Mouse (Mus musculus): ENCODE measurements around the gene Uqcrc1.

Gene Uqcrc1

GRCm38 (mm10) chr9:108936418-108937364 lies at the start of gene Uqcrc1:
TSS of gene Uqcrc1 (plus strand) at chr9:108936633.
- DNase-seq: peak; percentile 94

- no peak for DNase-seq
These were observed 24.1 kb upstream of the Uqcrc1 start for GRCm38 (mm10) chr9:108912308-108912707.

GRCm38 (mm10) chr9:108913161-108913560 lies 23.3 kb upstream of the Uqcrc1 start:
- DNase-seq: no peak

- no peak for DNase-seq
These were observed 22.8 kb upstream of the Uqcrc1 start for GRCm38 (mm10) chr9:108913621-108914020.

GRCm38 (mm10) chr9:108914491-108914890 lies 21.9 kb upstream of the Uqcrc1 start, which contains the start of gene Tmem89:
TSS of gene Tmem89 (plus strand) at chr9:108914619.
- peak; percentile 67 for DNase-seq

GRCm38 (mm10) chr9:108925897-108926296 lies 10.5 kb upstream of the Uqcrc1 start:
- no peak for DNase-seq

- no peak for DNase-seq
These were observed 8.0 kb upstream of the Uqcrc1 start for GRCm38 (mm10) chr9:108928424-108928823.

GRCm38 (mm10) chr9:108935991-108936390 lies 442 bp upstream of the Uqcrc1 start:
- no peak for DNase-seq

GRCm38 (mm10) chr9:108945111-108945510 lies 8.7 kb downstream of the Uqcrc1 start:
- no peak for DNase-seq

- no peak for DNase-seq
These were observed 9.2 kb downstream of the Uqcrc1 start for GRCm38 (mm10) chr9:108945608-108946007.

GRCm38 (mm10) chr9:108949231-108949966 lies 13.0 kb downstream of the Uqcrc1 start:
- DNase-seq: no peak

- no peak for DNase-seq
These were observed 13.7 kb downstream of the Uqcrc1 start for GRCm38 (mm10) chr9:108949967-108950728.

- DNase-seq: no peak
These were observed 16.7 kb downstream of the Uqcrc1 start, which contains the start of gene Col7a1 for GRCm38 (mm10) chr9:108953081-108953636. TSS of gene Col7a1 (plus strand) at chr9:108953586.

- no peak for DNase-seq
These were observed 18.8 kb downstream of the Uqcrc1 start for GRCm38 (mm10) chr9:108955241-108955640.

- DNase-seq: no peak
These were observed 19.4 kb downstream of the Uqcrc1 start for GRCm38 (mm10) chr9:108955846-108956245.

- DNase-seq: no peak
These were observed 27.1 kb downstream of the Uqcrc1 start for GRCm38 (mm10) chr9:108963577-108963976.

GRCm38 (mm10) chr9:108964338-108964737 lies 27.9 kb downstream of the Uqcrc1 start:
- no peak for DNase-seq

GRCm38 (mm10) chr9:108970623-108971022 lies 34.2 kb downstream of the Uqcrc1 start:
- DNase-seq: no peak

- DNase-seq: no peak
These were observed 40.0 kb downstream of the Uqcrc1 start for GRCm38 (mm10) chr9:108976483-108976882.

GRCm38 (mm10) chr9:108977966-108978365 lies 41.5 kb downstream of the Uqcrc1 start:
- no peak for DNase-seq

- no peak for DNase-seq
These were observed 46.1 kb downstream of the Uqcrc1 start for GRCm38 (mm10) chr9:108982498-108982897.

- no peak for DNase-seq
These were observed 46.8 kb downstream of the Uqcrc1 start for GRCm38 (mm10) chr9:108983209-108983608.

GRCm38 (mm10) chr9:108985710-108986109 lies 49.3 kb downstream of the Uqcrc1 start, which contains the start of gene Ucn2:
TSS of gene Ucn2 (plus strand) at chr9:108986010.
- no peak for DNase-seq

All from layer of hippocampus, adult 9-11 months (tissue).